Mouse (Mus musculus) gastrocnemius, postnatal 25 days (tissue): ENCODE measurements at regions not wholly inside any gene's neighbourhood (a gene's known extent, or its start where the extent isn't known, plus 50 kb on each side); places are given as distances from the start of the nearest gene placed in this dataset.
A peak's percentile ranks its signal among the peaks of the same experiment; 100 is the strongest.
"Not testable (repeated sequence)": the region's sequence is repeated elsewhere in the genome, so short reads cannot be mapped to it uniquely, and the experiment has no call there.

Source experiments
- DNase-seq: peaks from one replicate; pipeline ENCODE4 v3.0.0; 2022

DNA sequence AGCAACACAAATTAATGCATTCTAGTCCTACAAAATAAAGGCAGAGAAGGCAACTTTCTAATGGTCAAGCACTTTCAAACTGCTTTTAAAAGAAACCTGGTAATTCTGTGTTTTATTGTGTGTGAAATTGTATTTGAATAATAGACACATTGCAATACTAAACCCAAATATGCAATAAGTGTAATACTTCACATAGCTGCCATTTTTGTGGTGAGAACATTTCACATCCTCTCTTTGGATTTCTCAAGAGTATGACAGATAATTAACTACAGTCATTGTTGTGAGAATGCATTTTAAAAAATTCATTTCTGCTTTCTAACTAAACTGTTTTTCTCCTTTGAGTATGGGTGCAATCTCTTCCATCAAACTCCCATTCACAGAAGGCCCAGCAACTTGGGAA lies 256.4 kb downstream of the Sema3d start:
- no peak for DNase-seq

DNA sequence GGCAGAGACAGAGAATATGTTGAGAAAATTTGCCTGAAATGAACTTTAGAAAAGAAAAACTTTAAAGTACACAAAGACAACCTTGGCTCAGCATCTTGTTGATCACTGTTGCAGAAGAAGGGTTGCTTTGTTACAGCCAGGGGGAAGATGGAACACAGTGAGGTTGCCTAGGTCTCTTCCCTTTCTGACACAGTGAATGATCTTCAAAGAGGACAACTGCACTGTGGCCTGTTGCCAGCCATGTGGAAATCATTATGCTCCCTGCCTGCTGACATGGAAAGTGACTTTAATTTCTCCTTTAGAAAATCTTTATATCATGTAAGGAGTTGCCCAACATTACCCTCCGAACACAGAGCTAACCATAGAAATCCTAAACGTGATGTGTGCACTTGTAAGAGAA lies 263.1 kb downstream of the Sema3d start:
- DNase-seq = peak; percentile 10

DNA sequence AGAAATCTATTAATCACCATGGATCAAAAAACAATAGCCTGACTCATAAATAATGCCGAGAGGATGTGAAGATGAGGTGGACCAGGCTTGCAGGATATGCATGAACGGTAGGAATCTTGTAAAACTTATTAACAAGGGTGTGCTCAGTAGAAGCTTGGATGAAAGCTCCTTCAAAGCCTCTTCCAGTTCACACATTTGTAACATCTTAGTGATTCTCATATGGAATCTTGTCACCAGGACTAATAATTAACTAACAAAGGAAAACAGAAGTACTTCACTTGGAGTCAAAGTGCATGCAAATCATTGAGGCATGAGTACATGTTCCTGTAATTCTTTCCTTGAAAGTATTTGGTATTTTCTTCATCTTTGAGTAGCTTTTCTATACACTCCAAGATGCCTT lies 290.5 kb downstream of the Sema3d start:
- no peak for DNase-seq

DNA sequence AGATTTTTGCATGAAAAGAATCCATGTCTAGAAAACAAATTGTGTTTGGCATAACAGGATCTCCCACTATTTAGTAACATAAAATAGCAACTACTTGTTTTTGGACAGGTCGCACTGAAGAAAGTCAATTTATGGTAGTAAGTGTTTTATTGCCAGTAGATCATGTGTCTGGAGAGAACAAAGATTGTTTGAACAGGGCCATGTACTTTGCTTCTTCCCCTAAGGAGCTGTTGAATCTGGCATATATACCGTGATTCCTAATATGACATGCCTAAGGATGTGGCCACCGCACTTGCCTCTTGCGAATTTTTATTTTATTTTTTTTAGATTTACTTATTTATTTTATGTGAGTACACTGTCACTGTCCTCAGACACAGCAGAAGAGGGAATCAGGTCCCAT lies 290.9 kb downstream of the Sema3d start:
- DNase-seq = no peak

DNA sequence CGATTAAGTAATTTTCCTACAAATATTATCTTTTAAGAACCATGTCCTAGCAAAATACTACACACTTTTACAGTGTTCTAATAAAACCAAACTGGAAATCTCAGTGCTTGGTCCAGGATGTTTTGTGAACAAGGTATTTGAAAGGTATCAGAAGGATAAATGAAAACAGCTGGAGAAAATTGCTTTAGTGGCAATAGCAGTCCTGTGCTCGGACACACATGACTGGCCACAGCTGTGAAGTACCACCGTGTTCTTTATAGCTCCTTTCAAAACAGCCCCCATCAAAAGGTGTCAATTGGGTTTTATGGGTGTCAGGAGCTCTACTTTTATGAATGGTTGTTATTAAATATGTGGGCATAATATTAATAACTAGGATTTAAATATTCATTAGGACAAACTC lies 293.5 kb downstream of the Sema3d start:
- no peak for DNase-seq

DNA sequence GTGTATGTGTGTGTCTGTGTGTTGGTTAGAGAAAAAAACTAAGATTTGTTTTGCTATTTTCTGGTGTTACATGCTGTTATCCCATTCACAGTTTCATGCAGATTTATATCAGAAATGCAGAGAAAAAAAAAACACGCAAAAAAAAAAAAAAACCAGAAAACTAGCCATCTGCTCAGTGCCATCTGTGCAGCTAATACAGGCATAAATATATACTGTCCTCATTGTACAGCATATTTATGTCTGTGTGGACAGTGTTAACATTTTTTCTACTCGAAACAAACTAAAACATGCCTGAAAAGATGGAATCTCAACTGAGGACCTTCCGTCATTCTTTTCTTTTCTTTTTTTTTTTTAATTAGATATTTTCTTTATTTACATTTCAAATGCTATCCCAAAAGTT lies 331.7 kb downstream of the Sema3d start:
- no peak for DNase-seq

DNA sequence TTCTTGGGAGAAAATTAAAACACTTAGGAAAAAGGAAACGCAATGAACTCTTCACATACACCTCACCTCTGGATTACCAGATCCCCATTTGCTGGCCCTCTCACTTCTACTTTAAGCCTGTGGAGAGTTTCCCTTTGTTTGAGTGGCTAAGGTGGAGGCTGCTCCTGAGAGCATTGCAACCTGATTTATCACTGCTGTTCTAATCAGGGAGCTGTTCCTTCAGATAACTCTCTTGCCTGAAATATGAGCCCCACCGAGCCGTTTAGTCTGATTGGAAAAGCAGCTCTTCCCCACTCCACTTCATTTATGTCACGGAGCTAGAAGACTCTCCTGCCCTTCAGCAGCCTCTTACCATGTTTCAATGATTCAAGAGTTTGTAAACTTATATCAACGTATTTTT lies 368.3 kb downstream of the Sema3d start:
- DNase-seq = no peak

DNA sequence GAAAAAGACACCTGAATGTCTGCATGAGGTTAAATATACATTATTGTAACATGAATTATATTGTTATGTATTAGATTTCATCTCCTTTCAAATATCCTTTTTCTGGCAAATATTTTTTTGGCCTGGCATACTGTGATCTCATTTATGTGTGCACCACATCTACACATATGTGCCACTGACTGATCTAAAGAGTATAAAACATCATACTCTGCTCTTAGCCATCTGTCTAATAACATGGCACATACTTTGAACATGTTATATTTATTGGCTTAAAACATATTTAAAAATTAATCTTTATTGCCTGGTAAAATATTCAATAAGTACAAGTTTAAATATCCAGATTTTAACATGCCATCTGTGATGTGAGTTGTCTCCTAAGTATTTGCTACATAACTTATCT lies 365.6 kb upstream of the Sema3a start:
- DNase-seq = no peak

DNA sequence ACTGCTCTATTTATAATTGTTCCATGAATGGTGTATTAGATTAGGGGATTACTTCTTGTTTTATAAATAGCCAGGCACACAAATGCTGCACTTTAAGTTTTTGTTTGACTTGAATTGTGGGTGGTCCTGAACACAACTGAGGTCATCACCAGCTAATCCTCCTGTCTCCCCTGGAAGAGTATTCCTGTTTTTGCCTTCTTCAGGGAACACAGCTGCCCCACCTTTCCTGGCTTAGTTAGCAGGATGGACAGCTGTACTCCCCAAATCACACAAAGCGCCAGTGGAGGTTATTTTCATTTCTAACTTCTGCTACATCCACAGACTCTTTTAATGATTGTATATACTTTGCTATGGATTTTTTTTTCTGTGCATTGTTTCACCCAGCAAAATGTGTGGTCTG lies 357.8 kb upstream of the Sema3a start:
- DNase-seq = no peak

DNA sequence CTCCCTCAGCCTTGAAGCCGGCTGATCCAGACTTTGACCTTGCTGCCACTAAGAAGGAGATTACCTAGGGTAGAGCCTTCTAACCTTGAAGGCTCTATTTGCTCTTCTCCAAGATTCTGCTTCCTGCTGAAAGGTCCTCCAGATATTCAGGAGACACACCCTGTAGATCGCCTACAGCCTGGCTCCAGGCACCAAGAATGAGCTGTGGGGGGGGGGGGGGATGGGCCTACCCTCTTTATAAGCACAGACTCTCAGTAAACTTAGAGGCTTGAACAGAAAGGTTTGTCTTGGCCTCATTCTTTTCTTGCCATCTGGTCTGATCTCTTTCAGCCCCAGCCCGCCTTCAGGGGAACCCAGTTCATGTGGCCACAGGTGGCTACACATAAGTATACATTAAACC lies 342.5 kb upstream of the Sema3a start:
- no peak for DNase-seq

DNA sequence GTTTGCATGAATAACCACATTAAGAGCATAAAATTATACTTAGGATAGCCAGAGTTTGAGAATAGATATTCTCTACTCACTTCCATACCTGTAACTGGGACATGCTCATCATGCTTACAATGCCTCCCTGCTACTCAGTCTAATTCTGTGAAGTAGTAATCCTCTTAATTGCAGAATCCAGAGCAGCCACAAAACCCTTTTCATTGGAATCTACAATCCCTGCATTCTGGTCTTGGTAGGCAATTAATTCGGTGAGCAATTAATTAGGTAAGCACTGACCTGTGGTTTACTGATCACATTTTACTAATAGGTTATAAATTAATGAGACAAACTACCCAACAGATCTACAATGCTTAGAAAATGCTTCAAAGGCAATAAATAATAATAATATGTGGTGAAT lies 316.5 kb upstream of the Sema3a start:
- no peak for DNase-seq

DNA sequence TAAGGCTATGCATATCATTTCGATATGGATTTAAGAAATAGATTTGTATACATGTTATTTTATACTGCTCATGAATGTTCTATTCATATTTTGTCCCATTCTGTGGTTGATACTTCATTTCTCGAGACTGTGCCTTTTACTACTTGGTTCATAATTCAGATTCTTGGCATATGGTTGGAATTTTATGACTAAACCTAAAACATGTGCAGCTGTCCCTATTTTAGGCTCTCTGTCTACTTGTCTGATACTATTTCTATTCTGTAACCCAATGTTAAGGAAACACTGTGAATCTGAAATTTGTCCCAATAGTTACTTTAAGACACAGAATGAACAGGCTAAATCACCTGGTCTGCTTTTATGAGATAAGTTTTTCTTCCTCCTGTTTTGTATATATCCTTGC lies 315.3 kb upstream of the Sema3a start:
- no peak for DNase-seq

DNA sequence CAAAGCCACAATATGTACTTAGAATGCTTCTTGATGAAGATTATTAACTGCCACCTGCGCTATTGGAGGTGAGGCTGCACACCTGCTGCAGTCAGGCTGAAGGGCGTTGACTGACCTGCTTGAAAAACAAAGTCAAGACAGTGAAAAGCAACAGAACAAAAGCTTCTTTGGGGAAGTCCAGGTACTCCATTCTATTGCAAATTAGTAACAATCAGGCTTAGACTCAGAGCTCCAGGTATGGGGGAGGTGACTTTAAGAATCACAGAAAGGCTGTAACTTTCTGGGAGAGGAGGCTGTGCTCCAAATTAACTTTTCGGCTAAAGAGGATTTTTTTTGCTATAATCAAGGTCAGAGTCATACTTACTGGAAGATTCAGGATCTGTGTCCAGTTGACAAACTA lies 278.0 kb upstream of the Sema3a start:
- not testable (repeated sequence) for DNase-seq

DNA sequence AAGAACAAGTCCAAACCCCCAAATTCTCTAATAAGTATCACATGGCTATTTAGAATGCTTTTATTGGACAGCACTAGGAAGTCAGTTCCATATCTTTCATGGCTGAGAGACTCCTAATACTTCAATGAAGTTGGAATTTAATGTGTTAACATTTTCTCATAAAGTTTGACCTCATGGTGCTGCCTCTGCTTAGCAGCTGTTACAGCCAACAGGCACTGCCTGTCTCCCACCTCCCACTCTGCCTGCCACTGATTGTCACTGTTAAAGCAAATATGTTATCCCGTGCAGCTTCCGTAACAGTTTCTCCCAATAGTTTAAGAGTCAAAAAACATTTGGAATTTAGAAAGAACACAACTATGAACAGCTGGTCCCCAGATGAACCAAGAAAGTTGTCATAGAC lies 268.3 kb upstream of the Sema3a start:
- DNase-seq = no peak

DNA sequence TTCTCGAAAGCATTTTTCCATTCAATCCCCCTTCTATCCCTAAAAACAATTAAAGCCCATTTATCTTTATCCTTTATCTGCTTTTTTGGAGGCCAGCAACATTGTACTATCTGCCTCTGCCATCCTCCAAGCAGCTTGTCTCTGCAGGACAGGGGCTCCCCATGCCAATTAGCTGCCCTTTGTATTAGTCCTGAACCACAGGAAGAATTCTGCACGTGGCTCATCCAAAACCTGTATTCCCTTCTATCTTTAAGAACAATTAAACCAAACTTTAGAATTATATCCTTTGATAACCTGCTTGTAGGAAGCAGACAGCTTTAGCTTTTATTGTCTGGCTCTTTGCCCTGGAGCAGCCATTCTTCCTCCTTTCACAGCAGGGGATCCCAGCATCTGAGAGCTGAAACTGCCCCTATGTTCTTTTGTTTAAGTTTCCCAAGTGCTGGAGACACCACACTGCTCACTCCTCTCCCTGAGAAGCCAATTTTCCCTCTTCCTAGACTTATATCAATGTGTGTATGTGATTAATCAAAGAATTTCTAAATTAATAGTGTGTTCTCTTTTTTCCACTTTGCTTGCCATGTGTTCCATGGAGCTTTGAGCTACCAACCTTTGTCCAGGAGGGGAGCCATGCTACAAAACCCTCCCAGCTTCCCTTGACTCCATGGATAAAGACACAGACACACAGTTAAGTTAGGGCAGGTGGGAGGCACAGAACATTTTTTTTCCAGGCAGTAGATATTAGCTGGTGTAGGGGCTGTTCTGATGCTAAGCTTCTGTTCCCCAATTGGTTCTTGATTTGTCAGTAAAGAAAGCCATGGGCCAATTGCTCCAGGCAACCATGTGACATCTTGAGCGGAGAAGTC lies 256.6 kb upstream of the Sema3a start:
- DNase-seq = no peak

DNA sequence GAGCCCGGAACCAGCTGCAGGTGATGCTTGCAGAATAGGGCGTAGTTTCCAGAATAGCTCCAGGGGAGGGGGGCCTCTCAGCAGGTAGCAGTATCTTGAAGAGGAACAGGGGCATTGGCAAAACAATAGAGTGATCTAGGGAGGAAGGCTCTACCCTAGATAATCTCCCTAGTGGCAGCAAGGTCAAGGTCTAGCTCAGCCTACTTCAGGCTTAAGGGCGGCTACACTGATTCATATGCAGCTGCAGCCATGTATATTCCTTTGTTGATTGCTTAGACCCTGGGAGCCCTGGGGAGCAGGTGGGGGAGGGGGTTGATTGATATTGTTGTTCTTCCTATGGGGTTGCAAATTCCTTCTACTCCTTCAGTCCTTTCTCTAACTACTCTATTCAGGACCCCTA lies 252.3 kb upstream of the Sema3a start:
- no peak for DNase-seq

DNA sequence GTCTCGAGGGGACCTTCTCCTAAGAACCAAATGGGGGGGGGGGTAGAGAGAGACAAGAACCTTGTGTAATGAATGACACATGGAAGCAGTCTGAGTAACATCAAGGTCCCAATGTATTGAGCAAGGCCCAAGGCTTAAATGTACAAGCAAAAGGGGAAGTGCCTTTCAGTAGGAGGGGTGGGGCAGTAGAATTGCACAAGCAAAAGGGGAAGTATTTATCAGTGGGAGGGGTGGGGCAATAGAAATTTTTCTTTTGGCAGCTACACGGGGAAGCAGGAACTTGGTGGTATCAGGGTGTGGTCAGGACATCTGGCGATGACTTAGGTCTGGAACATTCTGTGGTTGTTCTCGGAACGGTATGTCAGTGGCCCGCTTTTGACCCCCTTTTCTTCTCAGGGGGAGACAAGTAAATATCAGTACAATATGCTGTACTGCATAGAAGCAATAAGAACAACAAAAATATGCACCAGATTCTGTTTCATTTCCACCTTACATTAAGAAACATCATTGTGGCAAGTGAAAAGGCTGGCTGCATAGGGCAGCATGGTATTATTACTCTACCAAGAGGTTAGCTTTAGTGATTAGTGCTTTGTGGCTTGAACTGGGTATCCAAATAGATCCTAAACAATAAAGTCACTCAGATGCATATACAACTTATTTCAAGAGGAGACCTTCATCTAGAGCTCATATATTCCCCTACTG lies 247.5 kb upstream of the Sema3a start:
- DNase-seq = no peak

DNA sequence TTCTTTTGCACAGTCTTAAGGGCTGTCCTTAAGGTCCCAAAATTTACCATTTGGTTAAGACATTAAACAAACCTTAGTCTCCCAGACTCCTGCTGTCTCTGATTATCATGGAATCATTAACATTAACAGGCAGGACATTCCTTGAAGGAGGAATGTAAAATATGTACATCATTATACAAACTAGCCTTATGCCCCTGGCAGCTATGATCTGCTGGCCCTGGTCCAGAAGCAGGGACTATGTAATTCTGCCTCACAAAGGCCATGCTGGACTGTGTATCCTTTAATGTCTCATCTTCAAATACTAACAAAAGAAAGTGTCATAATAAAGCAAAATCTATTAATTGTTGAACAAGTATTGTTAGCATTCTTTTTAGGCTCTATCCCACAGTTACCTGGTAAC lies 232.9 kb upstream of the Sema3a start:
- no peak for DNase-seq

DNA sequence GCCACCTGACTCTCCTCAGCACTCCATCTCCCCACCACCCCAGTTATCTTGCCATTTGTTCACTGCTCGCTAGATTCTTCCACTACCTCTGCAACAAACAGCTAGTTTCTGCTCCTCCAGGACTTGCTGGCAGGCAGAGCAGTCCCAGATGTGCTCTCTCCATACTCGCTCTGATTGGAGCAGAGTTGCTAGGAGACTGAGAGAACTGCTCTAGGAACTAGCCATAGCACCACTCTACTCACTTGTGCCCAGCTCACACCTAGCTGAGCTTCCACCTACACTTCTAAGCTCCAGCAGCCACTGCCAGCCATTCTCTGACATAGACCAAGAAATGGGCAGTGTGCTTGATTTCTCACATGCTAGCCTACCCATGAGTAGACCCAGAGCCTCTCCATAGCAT lies 230.6 kb upstream of the Sema3a start:
- no peak for DNase-seq

DNA sequence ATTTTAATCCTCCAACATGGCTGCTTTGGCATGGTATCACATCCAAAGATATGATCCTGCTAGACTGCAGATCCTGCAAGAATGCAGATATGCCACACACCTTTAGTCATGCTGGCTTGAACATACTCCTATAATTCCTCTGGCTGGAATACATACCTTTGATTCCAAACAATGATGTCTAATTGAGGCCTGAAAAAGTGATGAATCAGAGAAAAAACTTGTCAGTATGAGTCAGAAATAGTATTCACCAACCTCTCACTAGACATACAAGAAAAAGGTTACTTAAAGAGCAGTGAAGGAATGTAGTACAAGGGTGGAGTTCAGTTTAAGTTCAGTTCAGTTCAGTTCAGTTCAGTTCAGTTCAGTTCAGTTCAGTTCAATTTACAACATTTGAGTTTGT lies 214.5 kb upstream of the Sema3a start:
- no peak for DNase-seq

DNA sequence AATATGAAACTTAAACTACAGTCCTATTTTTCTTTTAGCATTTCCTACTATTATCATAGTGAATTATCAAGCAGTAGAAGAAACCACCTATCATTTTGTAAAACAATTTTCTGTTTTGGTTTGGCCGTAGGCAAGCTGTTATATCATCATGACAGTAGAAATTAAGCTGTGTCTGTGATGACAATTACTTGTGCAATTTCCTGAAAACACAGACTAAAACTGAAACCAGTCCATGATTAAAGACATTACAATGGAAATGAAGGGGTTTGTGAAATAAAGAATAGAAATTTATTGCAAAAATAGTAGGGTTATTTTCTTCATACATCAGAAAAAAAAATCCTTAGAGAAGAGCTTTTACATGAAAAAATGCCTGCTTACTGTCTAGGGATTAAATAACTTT lies 210.8 kb upstream of the Sema3a start:
- DNase-seq = no peak

DNA sequence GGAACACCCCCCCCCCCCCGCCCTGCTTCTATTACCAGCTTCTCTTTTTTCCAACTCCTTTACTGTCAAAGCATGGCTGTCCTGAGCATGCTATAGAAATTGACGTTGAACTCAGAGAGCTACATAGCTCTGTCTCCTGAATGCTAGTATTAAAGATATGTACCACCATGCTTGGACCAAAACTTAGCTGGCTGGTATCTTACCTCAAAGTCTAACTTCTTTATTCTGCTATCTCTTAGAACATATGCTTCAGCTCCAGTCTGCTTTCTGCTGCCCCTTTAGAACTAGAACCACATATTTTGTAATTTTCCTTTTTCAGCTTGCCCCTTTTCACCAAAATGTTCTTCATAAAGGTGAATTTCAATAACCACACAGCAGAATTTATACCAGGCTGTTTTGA lies 205.9 kb upstream of the Sema3a start:
- no peak for DNase-seq

DNA sequence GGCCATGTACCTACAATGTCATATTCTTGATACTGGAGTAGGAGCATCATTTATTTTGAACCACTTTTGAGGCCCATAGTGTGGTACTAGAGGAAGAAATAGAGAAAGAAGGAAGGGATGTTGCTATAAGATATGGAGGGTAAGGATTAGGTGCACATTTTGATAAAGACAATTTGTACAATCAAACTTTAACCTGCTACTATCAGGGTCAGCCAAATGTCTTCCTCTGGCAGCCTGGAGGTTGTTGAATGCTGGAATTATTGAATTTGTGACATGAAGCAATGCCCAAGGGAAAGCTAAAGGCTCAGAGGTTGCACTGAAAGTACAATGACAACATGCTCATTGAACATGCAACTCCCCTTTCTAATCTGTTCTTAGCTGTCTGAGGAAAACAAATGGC lies 202.3 kb upstream of the Sema3a start:
- no peak for DNase-seq

DNA sequence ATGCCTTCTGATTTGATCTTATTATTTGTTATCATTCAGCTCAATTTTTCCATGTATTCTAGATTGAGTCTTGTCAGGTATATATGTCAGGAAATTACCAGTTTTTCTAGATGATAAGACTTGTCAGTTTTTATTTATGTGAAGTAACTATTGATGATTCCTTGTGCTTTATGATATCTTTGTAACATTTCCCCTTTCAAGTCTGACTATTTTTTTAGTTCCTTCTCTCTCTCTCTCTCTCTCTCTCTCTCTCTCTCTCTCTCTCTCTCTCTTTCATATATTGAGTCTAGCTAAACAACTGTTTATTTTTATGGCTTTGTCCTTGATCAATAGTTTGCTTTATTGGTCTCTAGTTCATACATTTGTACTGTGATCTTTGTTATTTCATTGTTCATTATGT lies 199.7 kb upstream of the Sema3a start:
- no peak for DNase-seq
